Comparison of ENCODE assay signal across 9 mouse cellular contexts in genomic region chr15:10177083-10177482, GRCm38 (mm10). TPM values are rescaled to one million over a fixed set of nuclear protein-coding genes. Genes with fewer than 3 reads are reported as not detected.
DNase-seq lines count a peak whose midpoint lies in the region; ATAC-seq and TF ChIP-seq lines count a peak whose summit lies in the region.
"Had no signal": no experiment of that assay in that cellular context is flagged by ENCODE, and none has a peak within 500 bp of the region (broad histone marks: within the 10 kb centered on the region; RNA-seq: fewer than 3 reads in every experiment).

Gene Prlr, plus strand, starts transcription at chr15:10177238.

- peak within 1 kb of the TSS; percentile 67 for H3K4me2 ChIP-seq in hindbrain, embryonic 12.5 days (replicated peaks)
- peak within 1 kb of the TSS; percentile 76 for H3K4me2 ChIP-seq in midbrain, embryonic 15.5 days

- no peak for TF ChIP-seq CTCF in kidney, adult 2 months (conservative IDR thresholded peaks at IDR 0.05; ENCODE audit: insufficient read depth, insufficient read length, low read depth, low read length)
- TF ChIP-seq CTCF in bone marrow, adult 2 months (IDR thresholded peaks at IDR 0.05; ENCODE audit: control insufficient read depth, insufficient read depth, low read length) = no peak

- no peak for TF ChIP-seq POLR2A in kidney, adult 2 months (IDR thresholded peaks at IDR 0.05; ENCODE audit: low read depth, low read length)
- TF ChIP-seq POLR2A in bone marrow, adult 2 months (IDR thresholded peaks at IDR 0.05; ENCODE audit: borderline replicate concordance, control insufficient read depth, low read depth, low read length) = no peak

- no peak for ATAC-seq in hindbrain, embryonic 12.5 days (ENCODE audit: low FRiP score)
- peak; percentile 40 for ATAC-seq in midbrain, embryonic 15.5 days (replicated peaks)
- no peak for ATAC-seq in frontal cortex, adult (ENCODE audit: low TSS enrichment)
- ATAC-seq in megakaryocyte-erythroid progenitor cell, adult 5-6 weeks (replicated peaks; ENCODE audit: low FRiP score, low TSS enrichment, poor library complexity, severe bottlenecking) = no peak

- no peak for DNase-seq in kidney, adult 2 months
- DNase-seq in kidney, postnatal 4 days = no peak
- no peak for DNase-seq in gastrocnemius, postnatal 10 days

- no peaks in the 10 kb centered on the region for H3K27me3 ChIP-seq in kidney, adult 2 months (replicated peaks; ENCODE audit: control insufficient read depth, insufficient read depth, low read length)
- peaks cover 11% of the 10 kb centered on the region; the same call in 1 of the 2 replicates for H3K27me3 ChIP-seq in hindbrain, embryonic 12.5 days
- H3K27me3 ChIP-seq in midbrain, embryonic 15.5 days (replicated peaks) = no peaks in the 10 kb centered on the region

- H3K27ac ChIP-seq in kidney, adult 2 months (ENCODE audit: insufficient read depth, low read depth, low read length) = no peak within 1 kb of the TSS
- no peak within 1 kb of the TSS; the same call in 1 of the 2 replicates for H3K27ac ChIP-seq in bone marrow, adult 2 months (ENCODE audit: control insufficient read depth, insufficient read depth, low read depth, low read length, poor library complexity)
- H3K27ac ChIP-seq in hindbrain, embryonic 12.5 days = no peak within 1 kb of the TSS
- H3K27ac ChIP-seq in midbrain, embryonic 15.5 days = no peak within 1 kb of the TSS

- H3K36me3 ChIP-seq in kidney, adult 2 months (ENCODE audit: control insufficient read depth, insufficient read depth, low read length) = no peaks in the 10 kb centered on the region
- no peaks in the 10 kb centered on the region for H3K36me3 ChIP-seq in hindbrain, embryonic 12.5 days
- H3K36me3 ChIP-seq in midbrain, embryonic 15.5 days (replicated peaks) = no peaks in the 10 kb centered on the region
- H3K36me3 ChIP-seq: G1E had no signal

- H3K9ac ChIP-seq in hindbrain, embryonic 12.5 days = peak within 1 kb of the TSS; percentile 41
- peak within 1 kb of the TSS; percentile 24; the same call in 1 of the 2 replicates for H3K9ac ChIP-seq in midbrain, embryonic 15.5 days

- peak within 1 kb of the TSS; percentile 30 for H3K4me3 ChIP-seq in kidney, adult 2 months (ENCODE audit: insufficient read depth, low read depth, low read length)
- H3K4me3 ChIP-seq in bone marrow, adult 2 months (replicated peaks; ENCODE audit: control insufficient read depth, low read depth, low read length) = peak within 1 kb of the TSS; percentile 24
- peak within 1 kb of the TSS; percentile 36 for H3K4me3 ChIP-seq in hindbrain, embryonic 12.5 days
- H3K4me3 ChIP-seq in midbrain, embryonic 15.5 days = peak within 1 kb of the TSS; percentile 44

- WGBS in kidney, adult 2 months = 12% methylated on average over 9 of the region's 9 CpGs
- 54% methylated on average over 9 of the region's 9 CpGs for WGBS in bone marrow, adult 2 months
- 4% methylated on average over 9 of the region's 9 CpGs for WGBS in hindbrain, embryonic 12.5 days
- whole genome bisulfite sequencing in midbrain, embryonic 15.5 days = 5% methylated on average over 9 of the region's 9 CpGs

- H3K4me1 ChIP-seq in kidney, adult 2 months (ENCODE audit: control insufficient read depth, insufficient read depth, low read length) = no peaks in the 10 kb centered on the region
- H3K4me1 ChIP-seq in bone marrow, adult 2 months (ENCODE audit: control insufficient read depth, insufficient read depth, low read length) = no peaks in the 10 kb centered on the region; the same call in 1 of the 2 replicates
- H3K4me1 ChIP-seq in hindbrain, embryonic 12.5 days = peaks cover 10% of the 10 kb centered on the region
- peaks cover 11% of the 10 kb centered on the region for H3K4me1 ChIP-seq in midbrain, embryonic 15.5 days

- no peaks in the 10 kb centered on the region for H3K9me3 ChIP-seq in hindbrain, embryonic 12.5 days (replicated peaks)
- H3K9me3 ChIP-seq in midbrain, embryonic 15.5 days = no peaks in the 10 kb centered on the region
- H3K9me3 ChIP-seq: G1E had no signal

RNA-seq across cellular contexts. Expression of gene Prlr, which starts in this region (rescaled TPM):
- 75.9 and 82.0 TPM in 2 replicates for polyA plus RNA-seq in kidney, adult 2 months (2012; rRNA removed)
- 1.1 TPM in 2 replicates for polyA plus RNA-seq in bone marrow, adult 2 months (2011; ENCODE audit: insufficient read depth, insufficient read length, low replicate concordance, missing spikeins)
- polyA plus RNA-seq in hindbrain, embryonic 12.5 days (2016; fragmentation: Nextera tagmentation; extraction: Ambion mirVana) = 0.35 and 0.46 TPM in 2 replicates
- polyA plus RNA-seq in midbrain, embryonic 15.5 days (2015; fragmentation: Nextera tagmentation; extraction: Ambion mirVana) = 1.3 and 1.5 TPM in 2 replicates
- total RNA-seq in megakaryocyte-erythroid progenitor cell, adult 5-6 weeks (2014; fragmentation: Nextera tagmentation) = 0.11 TPM in 1 of 2 replicates, not detected in the other
- not detected in 2 replicates for total RNA-seq in megakaryocyte-erythroid progenitor cell, adult 5-6 weeks (2017)
- 1 to 10 TPM; 4.3 to 5.7 TPM for total RNA-seq in gastrocnemius, postnatal 10 days (2021)
- polyA plus RNA-seq: G1E had no signal

Comparison
In these comparisons a context has a peak if more than half of its experiments do, and no peak if none do; other contexts are left out.
1. RNA of gene Prlr (total RNA-seq): 4.3 to 5.7 TPM in gastrocnemius, postnatal 10 days; 0.11 TPM in megakaryocyte-erythroid progenitor cell, adult 5-6 weeks; every median in the first group is over 4 times any median in the second.
2. RNA of gene Prlr (polyA plus RNA-seq): 75.9 to 82.0 TPM in kidney, adult 2 months; 1.3 to 1.5 TPM in midbrain, embryonic 15.5 days, 1.1 TPM in bone marrow, adult 2 months and 0.35 to 0.46 TPM in hindbrain, embryonic 12.5 days; every median in the first group is over 10 times any median in the second.
3. Peak in every context shown above with its lines, with median percentiles within 50 percentile points of each other: H3K4me3 ChIP-seq.